Mouse (Mus musculus) Patski (cell line): ENCODE data around the gene Fbxw4. TPM values are rescaled to one million over a fixed set of nuclear protein-coding genes. Genes with fewer than 3 reads are reported as not detected.

Source experiments
- ATAC-seq: fragments of 100-300 bp; one replicate; pipeline ENCODE4 v1.8.0; 2021
- CTCF ChIA-PET: fragments of 350-600 bp; sonication (Branson Sonifier 250); formaldehyde crosslinking; loops from one replicate; lab custom pipeline; 2022; ENCODE audit warnings: inconsistent platforms; lab: Charles Lee
- POLR2A ChIA-PET: fragments of 350-600 bp; sonication (Branson Sonifier 250); formaldehyde crosslinking; loops from one replicate; lab custom pipeline; 2022; ENCODE audit warnings: antibody characterized with exemption, inconsistent platforms; lab: Charles Lee
- DNase-seq: peaks from one replicate; pipeline ENCODE4 v3.0.0-alpha.2; 2011; ENCODE audit warnings: low read depth, low spot score
- H3K27me3 ChIP-seq: fragments of 371-371 bp; one replicate; pipeline ENCODE4 v1.5.1; 2021
- CTCF ChIP-seq: fragments of 100-300 bp; IDR thresholded peaks from one replicate; pipeline ENCODE4 v1.5.1; 2021
- in situ Hi-C: fragments of 300-500 bp; cut with MboI; formaldehyde crosslinking; loops from 3 replicates; pipeline ENCODE4 v1.11.1; 2018; ENCODE audit warnings: low pct_unique_long_range_greater_than_20kb, mixed read lengths
- polyA plus RNA-seq: library from polyadenylated mRNA; unstranded; gene quantifications from one replicate; pipeline ENCODE4 v1.2.3, GENCODE M21; 2021

Gene Fbxw4
- polyA plus RNA-seq, 1 experiment from 2014 or later: 39.2 TPM

DNA sequence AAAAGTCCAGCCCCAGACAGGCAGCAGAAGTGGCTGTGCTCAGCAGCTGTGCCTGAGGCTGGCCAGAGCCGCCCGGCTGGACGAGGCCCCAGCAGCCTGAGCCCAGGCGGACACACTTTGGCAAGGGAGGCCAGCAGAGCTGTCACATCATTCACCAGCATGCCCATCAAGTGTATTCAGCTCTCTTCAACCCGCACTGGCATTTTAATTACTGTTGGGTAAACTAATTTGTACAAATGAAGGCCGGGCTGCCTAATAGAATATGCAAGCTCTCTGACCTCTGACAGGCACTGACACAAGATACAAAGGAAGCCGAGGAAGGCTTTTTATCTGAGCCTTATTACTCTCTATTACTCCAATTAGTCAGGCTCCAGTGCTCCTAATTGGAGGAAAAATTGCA is 64.1 kb downstream of the Fbxw4 start:
- DNase-seq (no peak), ATAC-seq (no peak)
- ChIA-PET POLR2A (interaction anchor here (1.5 kb wide), 1 partner anchor 9 kb away, joined by 3 read pairs; no protein-coding TSS in a partner anchor), CTCF (interaction anchor here (1.9 kb wide), 1 partner anchor 22 kb away, joined by 9 read pairs; no protein-coding TSS in a partner anchor)
- in situ Hi-C loops: no loop called here
- no peaks in the 10 kb centered on the region for H3K27me3 ChIP-seq
- no peak for TF ChIP-seq CTCF

DNA sequence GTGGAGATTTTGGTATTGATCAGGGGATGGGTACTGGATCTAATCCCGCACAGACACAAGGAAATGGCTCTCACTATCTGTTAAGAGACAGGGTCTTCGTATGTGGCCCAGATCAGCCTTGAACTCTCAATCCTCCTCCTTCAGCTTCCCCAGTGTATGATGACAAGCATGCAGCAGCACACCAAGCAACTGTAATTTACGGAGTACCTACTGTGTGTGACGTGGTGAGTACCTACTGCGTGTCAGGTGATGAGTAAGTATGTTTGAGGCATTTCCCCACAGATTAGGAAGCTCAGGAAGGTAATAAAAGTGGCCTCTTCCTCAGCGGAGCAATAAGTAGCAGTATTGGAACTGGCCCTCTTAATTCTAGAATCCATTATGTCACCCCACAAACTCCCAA is 64.6 kb downstream of the Fbxw4 start:
- ChIA-PET CTCF (interaction anchor here (1.5 to 1.9 kb wide), 2 partner anchors 10 to 22 kb away, joined by 3 to 9 read pairs; no protein-coding TSS in a partner anchor), POLR2A (interaction anchor here (1.5 kb wide), 1 partner anchor 9 kb away, joined by 3 read pairs; no protein-coding TSS in a partner anchor)
- no peak for TF ChIP-seq CTCF
- no peak for ATAC-seq
- H3K27me3 ChIP-seq: no peaks in the 10 kb centered on the region
- in situ Hi-C loops: no loop called here
- no peak for DNase-seq

DNA sequence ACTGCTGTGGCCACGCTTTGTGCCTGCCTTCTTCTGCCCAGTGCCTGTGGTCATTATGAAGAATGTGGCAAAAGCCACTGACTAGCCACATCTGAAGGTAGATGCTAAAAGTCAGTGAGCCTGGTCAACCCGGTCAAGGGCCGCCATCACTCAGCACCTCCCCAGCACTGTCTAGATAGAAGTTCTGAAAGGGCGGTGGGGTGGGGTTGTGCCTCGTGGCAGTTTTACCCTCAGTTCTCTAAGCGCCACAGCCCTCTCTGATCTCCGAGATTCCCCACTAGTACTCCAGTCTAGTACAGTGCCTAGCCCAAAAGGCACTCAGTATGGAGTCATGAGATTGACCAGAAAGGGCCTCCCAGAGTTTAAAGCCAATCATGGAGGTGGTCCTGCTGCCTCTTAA is 66.0 kb downstream of the Fbxw4 start:
- CTCF ChIA-PET: no interaction called here
- H3K27me3 ChIP-seq: no peaks in the 10 kb centered on the region
- DNase-seq (no peak), ATAC-seq (peak; percentile 12)
- POLR2A ChIA-PET: no interaction called here
- TF ChIP-seq CTCF: no peak
- in situ Hi-C loops: no loop called here

DNA sequence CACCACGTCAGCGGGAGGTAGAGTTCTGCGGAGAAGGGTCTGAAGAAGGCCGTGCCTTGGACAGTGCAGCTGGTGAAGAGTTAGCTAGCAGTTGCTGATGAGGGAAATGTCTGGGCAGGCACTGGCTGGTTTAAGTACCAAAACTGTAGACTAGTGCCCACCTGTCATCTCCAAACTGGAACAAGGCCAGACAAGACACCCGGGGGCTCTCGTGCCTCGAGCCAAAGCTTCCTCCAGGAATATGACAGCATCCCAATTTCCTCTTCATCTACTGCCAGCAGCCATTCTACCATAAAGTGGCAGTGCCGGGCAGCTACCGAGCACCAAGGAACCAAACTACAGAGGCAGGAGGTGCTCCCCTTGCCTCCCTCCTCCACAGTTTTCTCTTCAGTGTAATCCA is 67.2 kb downstream of the Fbxw4 start:
- POLR2A ChIA-PET: no interaction called here

DNA sequence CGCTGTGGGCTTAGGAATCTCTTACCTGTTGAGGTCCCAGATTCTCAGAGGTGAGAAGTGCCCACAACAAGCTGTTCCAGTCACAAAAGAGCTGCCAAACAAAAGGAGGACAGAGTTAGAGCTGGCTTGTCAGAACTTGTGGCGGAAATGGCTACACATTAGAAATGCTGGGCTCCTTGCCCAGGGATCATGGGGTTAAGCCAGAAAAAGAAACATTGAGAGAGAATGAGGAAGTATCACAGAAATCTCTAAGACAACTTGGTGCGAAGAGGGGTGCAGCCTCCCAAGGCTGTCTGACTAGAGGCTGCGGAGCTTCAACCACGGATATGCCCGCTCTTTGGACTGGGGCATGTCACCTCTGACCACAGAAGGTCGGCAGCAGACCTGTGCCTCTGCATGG is 68.4 kb downstream of the Fbxw4 start:
- H3K27me3 ChIP-seq: no peaks in the 10 kb centered on the region
- no peak for DNase-seq
- POLR2A ChIA-PET: no interaction called here
- ATAC-seq: no peak
- in situ Hi-C loops: no loop called here
- no peak for TF ChIP-seq CTCF
- CTCF ChIA-PET: interaction anchor here (1.4 kb wide), 1 partner anchor 9 kb away, joined by 3 read pairs; no protein-coding TSS in a partner anchor

More for the DNA sequence above, 67.2 kb downstream of the Fbxw4 start:
- no peaks in the 10 kb centered on the region for H3K27me3 ChIP-seq
- in situ Hi-C loops: no loop called here
- no peak for TF ChIP-seq CTCF
- ATAC-seq (no peak), DNase-seq (no peak)
- CTCF ChIA-PET: interaction anchor here (1.0 kb wide), 1 partner anchor 11 kb away, joined by 3 read pairs; no protein-coding TSS in a partner anchor

DNA sequence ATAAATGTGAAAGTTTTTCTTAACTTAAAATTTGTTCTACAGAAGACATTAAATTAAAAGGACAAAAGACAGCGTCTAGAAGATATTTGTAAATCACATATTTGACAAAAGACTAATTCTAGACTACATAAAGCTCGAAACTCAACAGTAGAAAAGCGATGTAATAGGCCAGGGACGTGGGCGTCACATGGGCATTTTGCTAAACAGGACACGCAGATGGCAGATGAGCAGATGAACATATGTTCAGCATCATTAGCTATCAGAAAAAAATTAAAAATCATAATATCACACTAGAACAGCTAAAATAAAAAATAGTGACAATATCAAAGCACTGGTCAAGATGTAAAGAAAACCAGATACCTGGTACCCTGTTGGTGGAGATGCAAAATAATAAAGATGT is 70.4 kb downstream of the Fbxw4 start:
- DNase-seq (no peak), ATAC-seq (no peak)
- in situ Hi-C loops: no loop called here
- H3K27me3 ChIP-seq: no peaks in the 10 kb centered on the region
- no peak for TF ChIP-seq CTCF
- ChIA-PET CTCF (interaction anchor here (1.2 kb wide), 1 partner anchor 16 kb away, joined by 5 read pairs; no protein-coding TSS in a partner anchor), POLR2A (no interaction called here)

DNA sequence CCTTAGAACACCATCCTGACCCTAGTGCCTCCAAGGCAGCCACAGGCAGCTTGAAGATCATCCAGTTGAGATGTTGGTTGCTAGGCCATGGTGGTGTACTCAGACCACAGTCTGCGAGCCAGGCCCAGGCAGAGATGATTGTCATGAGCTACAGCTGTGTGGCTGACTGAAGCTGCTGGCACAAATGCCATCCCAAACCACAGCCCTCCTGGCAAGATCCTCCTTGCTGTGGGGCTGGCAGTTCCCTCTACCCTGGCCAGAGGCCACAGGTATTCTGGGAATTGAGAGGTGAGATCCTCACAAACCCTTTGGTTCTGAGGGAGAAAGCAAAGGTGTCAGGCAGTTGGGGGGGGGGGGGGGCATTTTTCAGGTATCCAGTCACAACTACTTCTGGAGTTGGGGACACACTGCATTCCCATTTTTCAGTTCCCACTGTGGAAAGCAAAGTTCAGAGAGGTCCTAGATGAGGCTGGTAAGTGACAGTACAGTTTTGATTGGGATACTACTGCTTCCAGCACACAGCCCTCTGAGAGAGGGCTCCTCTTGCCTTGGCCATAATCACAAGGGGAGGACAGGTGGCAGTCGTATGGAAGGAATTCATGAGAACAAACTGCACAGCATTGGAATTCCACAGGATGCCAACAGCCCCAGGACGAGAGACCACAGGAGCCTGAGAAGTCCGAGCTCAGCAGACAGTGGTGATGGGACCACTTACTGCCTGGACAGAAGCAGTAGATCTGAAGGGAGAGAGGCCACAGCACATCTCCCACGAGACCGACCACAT is 72.4 kb downstream of the Fbxw4 start:
- POLR2A ChIA-PET: interaction anchor here (1.7 kb wide), 1 partner anchor 8 kb away, joined by 3 read pairs; no protein-coding TSS in a partner anchor
- H3K27me3 ChIP-seq: no peaks in the 10 kb centered on the region
- DNase-seq (no peak), ATAC-seq (no peak)
- in situ Hi-C loops: no loop called here
- CTCF ChIA-PET: interaction anchor here (1.3 kb wide), 1 partner anchor 14 kb away, joined by 4 read pairs; no protein-coding TSS in a partner anchor
- TF ChIP-seq CTCF: no peak

DNA sequence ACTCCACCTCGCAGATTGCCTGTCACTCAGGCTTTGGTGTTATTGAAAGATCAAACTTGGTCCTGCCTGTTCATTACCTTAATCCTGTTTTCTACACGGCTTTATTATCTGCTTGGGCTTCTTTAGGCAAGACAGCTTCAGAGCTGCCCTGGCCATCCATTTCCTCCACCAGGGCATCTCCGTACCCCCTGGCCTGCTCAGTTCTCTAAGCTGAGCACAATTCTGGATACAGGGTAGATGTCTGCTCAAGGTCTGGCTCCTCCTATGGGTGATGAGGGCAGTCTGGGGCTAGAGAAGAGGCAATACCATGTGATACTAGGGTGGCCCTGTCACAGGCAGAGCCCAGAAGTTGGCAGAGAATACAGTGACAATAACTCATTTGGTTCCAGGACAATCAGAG is 73.3 kb downstream of the Fbxw4 start:
- DNase-seq (no peak), ATAC-seq (no peak)
- H3K27me3 ChIP-seq: no peaks in the 10 kb centered on the region
- no peak for TF ChIP-seq CTCF
- in situ Hi-C loops: no loop called here
- ChIA-PET CTCF (interaction anchor here (1.9 kb wide), 1 partner anchor 13 kb away, joined by 8 read pairs; no protein-coding TSS in a partner anchor), POLR2A (interaction anchor here (1.7 kb wide), 1 partner anchor 9 kb away, joined by 3 read pairs; no protein-coding TSS in a partner anchor)

DNA sequence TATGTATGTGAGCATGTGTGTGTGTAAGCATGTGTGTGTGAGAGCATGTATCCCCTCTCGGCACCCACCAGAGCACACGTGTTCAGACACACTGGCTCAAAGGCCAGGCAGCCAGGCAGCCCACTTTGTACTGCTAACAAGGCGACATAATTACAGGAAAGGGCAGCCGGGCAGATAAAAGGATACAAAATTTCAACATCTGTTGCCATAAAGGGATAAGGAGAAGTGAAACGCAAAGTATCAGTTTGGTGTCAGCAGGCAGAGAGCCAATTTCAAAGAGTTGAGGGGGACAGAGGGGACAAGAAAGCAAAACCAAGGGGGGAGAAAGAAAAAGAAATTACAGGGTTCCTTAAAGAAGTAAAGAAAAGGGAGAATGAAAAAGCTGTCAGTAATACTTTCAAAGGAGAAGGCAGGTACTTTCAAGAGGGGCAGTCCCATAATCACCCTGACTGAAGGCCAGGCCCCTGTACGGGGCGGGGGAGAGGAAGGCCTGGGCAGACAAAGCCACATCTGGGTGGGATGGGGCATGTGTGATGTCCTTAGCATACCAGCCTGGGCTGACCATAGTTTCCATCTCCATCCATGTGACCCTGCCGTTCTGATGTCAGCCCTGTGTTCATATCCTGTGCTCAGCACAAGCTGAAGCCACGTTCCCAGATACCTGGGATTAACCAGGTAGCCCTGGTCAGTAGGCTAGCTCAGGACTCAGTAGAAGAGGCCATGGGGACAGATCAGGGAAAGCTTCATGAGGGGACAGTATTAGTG is 75.1 kb downstream of the Fbxw4 start:
- in situ Hi-C loops: no loop called here
- ATAC-seq (no peak), DNase-seq (no peak)
- ChIA-PET POLR2A (no interaction called here), CTCF (interaction anchor here (1.0 to 1.9 kb wide), 3 partner anchors 10 to 162 kb away, joined by 3 to 8 read pairs (median 4); no protein-coding TSS in a partner anchor)
- no peaks in the 10 kb centered on the region for H3K27me3 ChIP-seq
- TF ChIP-seq CTCF: no peak

DNA sequence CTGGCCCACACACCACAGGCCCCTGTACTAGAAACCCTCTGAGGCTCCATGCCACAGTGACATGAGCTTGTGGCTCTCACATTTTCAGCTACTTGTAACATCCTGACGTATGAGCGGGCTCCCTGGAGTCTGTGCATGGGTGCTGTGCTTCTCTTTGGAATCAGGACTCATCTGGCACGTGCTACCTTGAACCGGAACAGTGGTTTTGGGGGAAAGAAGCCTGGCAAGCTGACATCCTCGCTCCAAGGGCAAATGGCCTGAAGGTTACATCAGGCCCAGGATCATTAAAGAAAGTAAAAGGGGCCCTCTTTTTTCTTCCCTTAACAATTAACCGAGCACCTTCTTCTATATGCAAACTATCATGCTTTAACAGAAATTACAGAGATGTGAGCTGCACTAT is 77.0 kb downstream of the Fbxw4 start:
- ATAC-seq (no peak), DNase-seq (no peak)
- no peak for TF ChIP-seq CTCF
- in situ Hi-C loops: no loop called here
- ChIA-PET POLR2A (no interaction called here), CTCF (no interaction called here)
- no peaks in the 10 kb centered on the region for H3K27me3 ChIP-seq
